Mouse (Mus musculus) forebrain, postnatal 0 days (tissue): ENCODE data around the gene Txnrd1. TPM values are rescaled to one million over a fixed set of nuclear protein-coding genes. Genes with fewer than 3 reads are reported as not detected.

Source experiments
- ATAC-seq: fragments of 200-750 bp; cut with Nextera tagmentation; 2 replicates; pipeline ENCODE4 v1.8.0; 2017; ENCODE audit warnings: mild to moderate bottlenecking, moderate library complexity
- DNase-seq: peaks from one replicate; pipeline ENCODE4 v3.0.0-alpha.2; 2015
- H3K27ac ChIP-seq: fragments of 300-500 bp; sonication (generic); 2 replicates; pipeline ENCODE4 v1.5.1; 2014; ENCODE audit warnings: low read depth, mild to moderate bottlenecking, antibody characterized with exemption, low read length, moderate library complexity, mixed read lengths
- H3K27me3 ChIP-seq: fragments of 300-500 bp; sonication (generic); 2 replicates; pipeline ENCODE4 v1.6.1; 2014; ENCODE audit warnings: mild to moderate bottlenecking, low read length, mixed read lengths; ENCODE audit not compliant: insufficient read depth
- H3K36me3 ChIP-seq: fragments of 300-500 bp; sonication (generic); 2 replicates; pipeline ENCODE4 v1.6.1; 2014; ENCODE audit warnings: mild to moderate bottlenecking, moderate library complexity; ENCODE audit not compliant: insufficient read depth
- H3K4me1 ChIP-seq: fragments of 300-500 bp; sonication (generic); 2 replicates; pipeline ENCODE4 v1.6.1; 2014; ENCODE audit warnings: antibody characterized with exemption; ENCODE audit not compliant: insufficient read depth
- H3K4me2 ChIP-seq: fragments of 300-500 bp; sonication (generic); 2 replicates; pipeline ENCODE4 v1.6.1; 2014; ENCODE audit warnings: low read depth, mild to moderate bottlenecking, moderate library complexity
- H3K4me3 ChIP-seq: fragments of 300-500 bp; sonication (generic); 2 replicates; pipeline ENCODE4 v1.5.1; 2014; ENCODE audit warnings: low read depth, low read length, mixed read lengths
- H3K9ac ChIP-seq: fragments of 300-500 bp; sonication (generic); 2 replicates; pipeline ENCODE4 v1.6.1; 2014; ENCODE audit warnings: mild to moderate bottlenecking
- H3K9me3 ChIP-seq: fragments of 300-500 bp; sonication (generic); 2 replicates; pipeline ENCODE4 v1.6.1; 2016; ENCODE audit warnings: low read length
- CTCF ChIP-seq: sonication (generic); IDR thresholded peaks from 2 replicates; pipeline ENCODE4 v1.5.1; 2016; ENCODE audit warnings: antibody characterized with exemption, control low read depth, low read depth
- WGBS: fragments of 180-500 bp; shearing (Covaris S2); extraction: QIAGEN DNeasy Blood & Tissue Kit; methylation state at CpG from one replicate; pipeline ENCODE4 v1.1.7; 2014; 5-methylcytosine and 5-hydroxymethylcytosine counted together
- polyA plus RNA-seq: library from polyadenylated mRNA; unstranded; fragments of >200 nt; fragmentation: Nextera tagmentation; extraction: Ambion mirVana; gene quantifications from 2 replicates; pipeline ENCODE4 v1.2.1, GENCODE M21; 2015
- total RNA-seq: library from RNA; depleted of rRNA; stranded (reverse); fragments of >200 nt; gene quantifications from 2 replicates; pipeline ENCODE4 v1.2.3, GENCODE M21; 2014

Gene Txnrd1
- total and polyA plus RNA-seq, 2 experiments from 2014 or later, result 81.5 to 108 TPM

GRCm38 (mm10) chr10:82893872-82894650 lies 60.3 kb downstream of the Txnrd1 start:
- no peaks in the 10 kb centered on the region for H3K9me3 ChIP-seq
- H3K4me1 ChIP-seq, result no peaks in the 10 kb centered on the region
- DNase-seq (peak; percentile 74), ATAC-seq (peak; percentile 87)
- H3K27me3 ChIP-seq, result no peaks in the 10 kb centered on the region
- peaks cover 48% of the 10 kb centered on the region for H3K36me3 ChIP-seq
- no peak overlapping the region for H3K4me3 ChIP-seq
- no peak overlapping the region for H3K9ac ChIP-seq
- no peak overlapping the region for H3K4me2 ChIP-seq
- H3K27ac ChIP-seq, result peak overlapping the region; percentile 35; the same call in 1 of the 2 replicates
- WGBS, result 47% methylated on average over 18 of the region's 18 CpGs
- TF ChIP-seq CTCF, result 0 out of 2 replicates have a peak, but pooled peaks have one; percentile 10

GRCm38 (mm10) chr10:82897936-82898335 lies 64.2 kb downstream of the Txnrd1 start:
- Histone ChIP-seq H3K4me2 (no peak overlapping the region), H3K4me1 (peaks cover 16% of the 10 kb centered on the region), H3K27me3 (no peaks in the 10 kb centered on the region), H3K36me3 (peaks cover 27% of the 10 kb centered on the region), H3K9me3 (no peaks in the 10 kb centered on the region), H3K9ac (no peak overlapping the region), H3K27ac (no peak overlapping the region), H3K4me3 (no peak overlapping the region)
- DNase-seq (no peak), ATAC-seq (no peak)
- 91% methylated on average over 13 of the region's 13 CpGs for WGBS
- no peak for TF ChIP-seq CTCF

GRCm38 (mm10) chr10:82898893-82899292 lies 65.1 kb downstream of the Txnrd1 start:
- 58% methylated on average over 7 of the region's 7 CpGs for WGBS
- DNase-seq, result no peak
- no peak for TF ChIP-seq CTCF

GRCm38 (mm10) chr10:82899810-82900421 lies 66.2 kb downstream of the Txnrd1 start:
- Histone ChIP-seq H3K27me3 (no peaks in the 10 kb centered on the region), H3K9ac (no peak overlapping the region), H3K9me3 (no peaks in the 10 kb centered on the region), H3K4me3 (no peak overlapping the region), H3K36me3 (peaks cover 24% of the 10 kb centered on the region), H3K4me1 (peaks cover 16% of the 10 kb centered on the region), H3K4me2 (peak overlapping the region; percentile 28; the same call in 1 of the 2 replicates), H3K27ac (peak overlapping the region; percentile 64; the same call in 1 of the 2 replicates)
- ATAC-seq, result peak; percentile 16
- 37% methylated on average over 16 of the region's 16 CpGs for WGBS
- DNase-seq, result peak; percentile 30
- TF ChIP-seq CTCF, result no peak

More at GRCm38 (mm10) chr10:82898893-82899292, 65.1 kb downstream of the Txnrd1 start:
- Histone ChIP-seq H3K36me3 (peaks cover 24% of the 10 kb centered on the region), H3K4me1 (peaks cover 16% of the 10 kb centered on the region), H3K9me3 (no peaks in the 10 kb centered on the region), H3K27ac (no peak overlapping the region), H3K9ac (no peak overlapping the region), H3K4me2 (no peak overlapping the region), H3K27me3 (no peaks in the 10 kb centered on the region), H3K4me3 (no peak overlapping the region)
- ATAC-seq, result no peak

GRCm38 (mm10) chr10:82900546-82900945 lies 66.8 kb downstream of the Txnrd1 start:
- DNase-seq (peak; percentile 86), ATAC-seq (peak; percentile 61)
- no peak overlapping the region for H3K9ac ChIP-seq
- H3K4me1 ChIP-seq, result peaks cover 16% of the 10 kb centered on the region
- peaks cover 24% of the 10 kb centered on the region for H3K36me3 ChIP-seq
- H3K27me3 ChIP-seq, result no peaks in the 10 kb centered on the region
- H3K9me3 ChIP-seq, result no peaks in the 10 kb centered on the region
- TF ChIP-seq CTCF, result no peak
- WGBS, result 2% methylated on average over 7 of the region's 7 CpGs
- peak overlapping the region; percentile 28 for H3K4me2 ChIP-seq
- H3K27ac ChIP-seq, result peak overlapping the region; percentile 64
- no peak overlapping the region for H3K4me3 ChIP-seq

- Histone ChIP-seq H3K4me1 (peaks cover 16% of the 10 kb centered on the region), H3K4me3 (no peak overlapping the region), H3K4me2 (no peak overlapping the region), H3K9ac (no peak overlapping the region), H3K27ac (peak overlapping the region; percentile 64), H3K27me3 (no peaks in the 10 kb centered on the region), H3K9me3 (no peaks in the 10 kb centered on the region), H3K36me3 (peaks cover 16% of the 10 kb centered on the region)
- DNase-seq (peak; percentile 85), ATAC-seq (peak; percentile 74)
- TF ChIP-seq CTCF, result peak; percentile 87
- WGBS, result 3% methylated on average over 7 of the region's 7 CpGs
Observed at GRCm38 (mm10) chr10:82901436-82901835, 67.7 kb downstream of the Txnrd1 start.

GRCm38 (mm10) chr10:82908526-82908925 lies 74.8 kb downstream of the Txnrd1 start:
- Histone ChIP-seq H3K4me2 (no peak overlapping the region), H3K27me3 (no peaks in the 10 kb centered on the region), H3K9me3 (no peaks in the 10 kb centered on the region), H3K4me3 (no peak overlapping the region), H3K36me3 (no peaks in the 10 kb centered on the region), H3K27ac (no peak overlapping the region), H3K9ac (no peak overlapping the region), H3K4me1 (peaks cover 4% of the 10 kb centered on the region; the same call in 1 of the 2 replicates)
- no peak for TF ChIP-seq CTCF
- peak; percentile 43 for DNase-seq
- 70% methylated on average over 7 of the region's 7 CpGs for whole genome bisulfite sequencing
- ATAC-seq, result peak; percentile 23; the same call in 1 of the 2 replicates
